Mouse (Mus musculus) kidney, adult 2 months (tissue): Measurements from ENCODE around the gene Fthl17d.
"Not testable (repeated sequence)": the region's sequence is repeated elsewhere in the genome, so short reads cannot be mapped to it uniquely, and the experiment has no call there.

Source experiments
- CTCF ChIP-seq: fragments of 200-500 bp; conservative IDR thresholded peaks from 2 replicates; pipeline ENCODE4 v1.5.1; 2011; ENCODE audit warnings: low read depth, mild to moderate bottlenecking, control low read depth, low read length, moderate library complexity, mixed read lengths; ENCODE audit not compliant: insufficient read depth, insufficient read length
- POLR2A ChIP-seq: fragments of 200-500 bp; IDR thresholded peaks from one replicate; pipeline ENCODE4 v1.6.1; 2011; ENCODE audit warnings: low read depth, low read length, control low read depth

- not testable (repeated sequence) for TF ChIP-seq CTCF, POLR2A
Measured at GRCm38 (mm10) chrX:8962875-8963274, 23.7 kb downstream of the Fthl17d start, which contains the start of gene Fthl17b.
